ENCODE assay signal across 1 mouse cellular context in the genomic region with DNA sequence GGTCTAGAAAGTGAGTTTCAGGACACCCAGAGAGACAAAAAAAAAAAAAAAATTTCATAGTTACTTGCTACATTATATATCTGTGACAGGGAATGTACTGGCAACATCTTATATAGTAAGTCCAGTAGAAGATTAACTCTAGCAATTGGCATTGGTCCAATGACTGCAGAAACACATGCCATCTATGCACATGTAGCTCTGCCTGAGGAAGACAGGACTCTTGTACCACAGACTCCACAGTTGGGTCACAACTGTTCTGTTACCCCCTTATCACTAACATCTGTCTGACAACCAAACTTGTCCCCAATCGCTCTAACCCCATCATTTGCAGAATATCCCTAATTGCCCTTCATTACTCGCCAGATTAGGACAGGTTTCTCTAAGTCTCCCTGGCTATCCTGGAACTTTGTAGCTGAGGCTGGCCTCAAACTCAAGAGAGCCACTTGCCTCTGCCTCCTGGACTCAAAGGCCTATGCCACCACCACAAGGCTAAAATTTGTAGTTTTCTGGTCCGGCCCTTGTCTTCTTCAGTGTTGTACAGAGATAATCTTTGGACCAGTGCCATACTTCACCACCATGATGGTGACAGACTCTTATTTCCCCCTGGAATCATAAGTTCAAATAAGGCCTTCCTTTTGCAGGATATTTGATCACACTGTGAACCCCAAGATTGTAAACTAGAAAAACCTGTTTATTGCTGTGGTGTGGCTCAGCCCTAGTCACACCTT.
A peak's percentile ranks its signal among the peaks of the same experiment; 100 is the strongest.
TF ChIP-seq lines count a peak whose summit lies in the region.

No protein-coding gene starts in this region.

TF ChIP-seq in MEL, 35 proteins besides CTCF, POLR2A, EP300 and RAD21 (continued from another document):
- TF ChIP-seq HCFC1 (IDR thresholded peaks at IDR 0.05; ENCODE audit: low read depth, low read length): 0 out of 2 replicates have a peak, but pooled peaks have one; percentile 15
- TF ChIP-seq ETS1 (IDR thresholded peaks at IDR 0.05; ENCODE audit: low read depth, low read length): peak; percentile 61
- TF ChIP-seq NELFE (IDR thresholded peaks at IDR 0.05; ENCODE audit: low read depth, low read length): no peak
- TF ChIP-seq POLR2AphosphoS2 (IDR thresholded peaks at IDR 0.05; ENCODE audit: low read length): no peak
- no peak for TF ChIP-seq MEF2A (IDR thresholded peaks at IDR 0.05; ENCODE audit: extremely low read depth, insufficient replicate concordance, low read depth, low read length, poor library complexity, severe bottlenecking)
- TF ChIP-seq TCF12 (IDR thresholded peaks at IDR 0.05; ENCODE audit: low read depth, low read length): peak; percentile 71
- TF ChIP-seq BHLHE40 (IDR thresholded peaks at IDR 0.05; ENCODE audit: borderline replicate concordance, low read depth, low read length): peak; percentile 10; the same call in 1 of the 2 replicates
- no peak for TF ChIP-seq KAT2A (conservative IDR thresholded peaks at IDR 0.05; ENCODE audit: low read depth, low read length)
- TF ChIP-seq NRF1 (IDR thresholded peaks at IDR 0.05; ENCODE audit: insufficient read depth, low read depth, low read length, poor library complexity, severe bottlenecking): no peak
- TF ChIP-seq TAL1 (IDR thresholded peaks at IDR 0.05; ENCODE audit: low read length): no peak; the same call in 1 of the 2 replicates
- TF ChIP-seq TBP (IDR thresholded peaks at IDR 0.05; ENCODE audit: low read depth, low read length): no peak
- no peak for TF ChIP-seq ELF1 (IDR thresholded peaks at IDR 0.05; ENCODE audit: low read depth, low read length)
- TF ChIP-seq E2F4 (IDR thresholded peaks at IDR 0.05; ENCODE audit: borderline replicate concordance, low read depth, low read length): no peak
- 0 out of 2 replicates have a peak, but pooled peaks have one; percentile 56 for TF ChIP-seq SIN3A (IDR thresholded peaks at IDR 0.05; ENCODE audit: low read length)
- TF ChIP-seq MAX (IDR thresholded peaks at IDR 0.05; ENCODE audit: low read length): peak; percentile 69
